19 mouse cellular contexts compared by ENCODE assay signal in the genomic region with DNA sequence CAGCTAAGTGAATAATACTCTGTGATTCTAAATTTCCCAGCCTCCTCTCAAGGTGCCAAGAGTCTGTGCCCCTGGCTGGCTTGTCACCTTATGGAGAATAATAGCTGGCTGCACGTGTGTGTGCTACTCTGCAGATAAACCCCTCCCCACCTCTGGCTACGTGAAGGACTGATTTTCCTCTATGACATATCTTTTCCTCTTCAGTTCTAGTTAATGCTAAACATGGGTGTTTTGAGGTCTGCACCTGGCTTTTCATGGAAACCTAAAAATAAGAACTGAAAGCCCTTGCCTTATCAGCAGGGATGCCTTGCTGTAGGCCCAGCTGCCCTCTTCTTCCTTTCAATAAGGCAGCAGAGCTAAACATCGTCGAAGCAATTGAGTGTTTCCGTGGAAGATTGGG.
DNase-seq lines count a peak whose midpoint lies in the region; ATAC-seq lines count a peak whose summit lies in the region.
"Had no signal": no experiment of that assay in that cellular context is flagged by ENCODE, and none has a peak within 500 bp of the region (broad histone marks: within the 10 kb centered on the region; RNA-seq: fewer than 3 reads in every experiment).

No protein-coding gene starts in this region.

- no peak for ATAC-seq in CD4-positive, CD25-positive, alpha-beta regulatory T cell, adult 4 months
- ATAC-seq: activated CD4-positive, CD25-positive, alpha-beta regulatory T cell, adult 4 months; forebrain, embryonic 13.5 days; forebrain, embryonic 15.5 days; forebrain, postnatal 0 days; Patski had no signal

- peak; percentile 17 for DNase-seq in CD4-positive, CD25-positive, alpha-beta regulatory T cell, adult 2 months (ENCODE audit: low read depth, low spot score)
- DNase-seq in A20 (ENCODE audit: low read depth, low spot score) = peak; percentile 69
- DNase-seq in induced T-regulatory cell, adult 2 months (ENCODE audit: low read depth) = peak; percentile 12
- DNase-seq in kidney, postnatal 10 days = no peak
- DNase-seq in heart, postnatal 4 days = no peak
- DNase-seq: adrenal gland, adult 8-10 months; adrenal gland, postnatal 14 days; adrenal gland, postnatal 36 days; cerebellum, adult 11-12 months; cerebellum, adult 2 months; cerebellum, adult 9-10 months; cerebellum, postnatal 10 days; cerebellum, postnatal 25 days; forebrain, postnatal 0 days had no signal

Comparison
In these comparisons a context has a peak if more than half of its experiments do, and no peak if none do; other contexts are left out.
1. DNase-seq: peak in CD4-positive, CD25-positive, alpha-beta regulatory T cell, adult 2 months (single experiment), A20 (single experiment) and induced T-regulatory cell, adult 2 months (single experiment); none in kidney, postnatal 10 days (single experiment) and heart, postnatal 4 days (single experiment).